Mouse (Mus musculus) forelimb bud, embryonic 11.5 days (tissue): ENCODE measurements around the gene Atp6v1fnb.

Experiments
- DNase-seq: peaks from one replicate; pipeline ENCODE4 v3.0.0-alpha.2; 2012; ENCODE audit warnings: low read depth, low spot score

The Atp6v1fnb gene

GRCm38 (mm10) chr6:29471137-29471536 is at the start of gene Atp6v1fnb:
Atp6v1fnb (plus strand) TSS chr6:29471437.
- DNase-seq: no peak

- no peak for DNase-seq
Measured at GRCm38 (mm10) chr6:29425118-29425517, 46.1 kb upstream of the Atp6v1fnb start.

DNA sequence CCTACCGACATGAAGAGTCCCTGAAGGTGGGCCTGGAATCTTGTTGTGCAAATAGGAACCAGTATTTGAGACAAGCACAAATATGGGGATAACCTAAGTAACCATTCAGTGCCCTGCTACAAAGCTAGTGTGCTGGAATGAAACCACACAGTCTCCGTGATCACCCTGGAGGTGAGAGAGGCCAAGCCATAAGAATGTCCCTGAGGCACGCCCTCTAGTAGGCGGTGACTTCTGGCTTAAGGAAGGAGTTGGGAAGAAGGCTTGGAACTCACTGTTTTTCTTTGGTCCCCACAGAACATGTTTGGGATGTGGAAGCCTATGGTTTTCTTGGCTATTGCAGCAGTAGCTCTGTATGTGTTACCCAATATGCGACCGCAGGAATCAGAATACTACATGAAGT is 44.9 kb upstream of the Atp6v1fnb start:
- DNase-seq: no peak

DNA sequence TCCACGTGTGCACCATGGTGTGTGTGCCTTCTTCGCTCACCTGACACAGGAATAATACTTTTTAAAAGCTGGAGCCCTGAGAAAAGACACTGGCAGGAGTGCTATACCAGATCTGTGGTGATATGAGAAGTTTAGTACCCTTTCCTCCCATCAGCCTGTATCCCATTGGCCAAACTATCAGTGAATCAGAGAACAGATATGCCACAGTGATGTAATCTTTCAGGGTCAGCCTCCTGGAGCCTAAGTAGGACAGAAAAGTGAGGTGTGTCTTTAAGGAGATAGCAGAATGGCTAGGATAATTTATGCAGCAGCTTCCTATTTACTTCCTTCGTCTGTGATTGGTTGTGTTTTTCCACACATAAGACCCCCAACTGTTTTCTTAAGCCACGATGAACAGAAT is 43.1 kb upstream of the Atp6v1fnb start:
- DNase-seq: no peak

GRCm38 (mm10) chr6:29430681-29431420 is 40.4 kb upstream of the Atp6v1fnb start:
- peak; percentile 21 for DNase-seq

- no peak for DNase-seq
Measured at GRCm38 (mm10) chr6:29431473-29431872, 39.8 kb upstream of the Atp6v1fnb start.

DNA sequence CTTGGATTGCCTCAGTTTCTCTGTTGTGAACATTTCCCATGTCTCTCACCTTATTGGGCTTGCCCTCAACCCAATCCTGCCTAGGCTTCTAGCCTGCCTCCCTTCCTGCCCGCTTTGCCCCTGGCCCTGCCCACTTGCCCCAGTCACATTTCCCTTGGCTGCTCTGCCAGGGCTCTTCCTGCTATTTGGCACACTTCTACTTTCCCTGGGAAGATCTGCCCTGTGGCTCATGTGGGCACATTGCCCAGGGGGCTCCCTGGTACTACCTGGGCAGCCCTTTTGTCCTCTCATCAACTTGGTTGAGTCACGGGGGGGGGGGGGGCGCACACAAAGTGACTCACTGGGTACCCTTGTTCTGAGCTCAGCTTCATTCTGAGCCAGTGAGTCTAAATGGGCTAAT is 39.1 kb upstream of the Atp6v1fnb start:
- no peak for DNase-seq

DNA sequence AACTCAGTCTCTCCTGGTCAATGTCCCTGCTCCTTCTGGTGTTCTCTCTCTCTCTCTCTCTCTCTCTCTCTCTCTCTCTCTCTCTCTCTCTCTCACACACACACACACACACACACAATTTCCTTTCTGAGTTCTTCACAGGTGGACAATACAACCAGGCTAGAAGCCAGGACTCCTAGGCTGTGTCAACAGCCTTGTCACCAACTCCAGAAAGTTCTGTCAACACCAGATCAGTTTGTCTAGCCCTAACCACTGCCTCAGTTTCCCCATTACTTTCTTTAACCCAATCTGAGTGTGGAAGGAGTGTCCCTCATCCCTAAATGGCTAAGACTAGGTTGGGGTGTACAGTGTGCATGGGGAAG is 38.6 kb upstream of the Atp6v1fnb start:
- DNase-seq: no peak

GRCm38 (mm10) chr6:29433038-29433803 is 38.0 kb upstream of the Atp6v1fnb start, which contains the start of gene Flnc:
Flnc (plus strand) TSS chr6:29433256.
- DNase-seq: no peak

- peak; percentile 27 for DNase-seq
Measured at GRCm38 (mm10) chr6:29433804-29434795, 37.1 kb upstream of the Atp6v1fnb start.

DNA sequence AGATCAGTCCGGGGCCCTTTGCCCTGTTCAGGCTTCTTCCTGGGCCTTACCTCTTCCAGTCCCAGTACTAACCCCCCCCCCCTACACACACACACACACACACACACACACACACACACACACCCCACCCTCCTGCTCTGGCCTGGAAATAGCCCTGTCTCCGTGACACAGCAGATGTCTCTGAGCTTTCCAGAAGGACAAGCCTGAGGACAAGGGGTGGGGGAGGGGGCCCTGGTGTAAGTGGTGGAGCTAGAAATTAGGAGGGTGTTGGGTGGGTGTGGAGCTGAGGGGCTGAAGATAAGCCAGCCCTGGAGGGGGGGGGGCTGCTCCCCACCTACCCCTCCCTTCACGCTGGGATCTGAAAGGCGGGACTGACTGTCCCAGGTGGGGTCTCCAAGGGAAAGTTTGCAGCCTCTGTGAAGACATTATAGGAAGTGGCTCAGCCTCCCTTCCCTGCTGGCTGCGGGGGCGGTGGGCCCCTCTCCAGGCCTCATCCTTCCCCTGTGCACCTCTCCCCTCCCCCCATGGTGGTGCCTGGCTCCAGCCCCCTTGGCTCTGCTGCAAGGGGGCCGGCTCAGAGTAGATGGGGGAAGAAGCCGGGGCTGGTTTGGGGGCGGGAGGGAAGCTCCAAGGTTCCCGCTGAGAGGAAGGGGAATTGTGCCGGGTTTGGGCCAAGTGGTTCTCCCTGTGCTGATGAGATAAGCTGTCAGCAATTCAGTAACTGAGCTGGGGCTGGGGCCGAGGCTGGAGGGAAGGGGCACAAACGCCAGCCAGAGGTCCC is 36.1 kb upstream of the Atp6v1fnb start:
- DNase-seq: no peak

GRCm38 (mm10) chr6:29435940-29436451 is 35.2 kb upstream of the Atp6v1fnb start:
- peak; percentile 39 for DNase-seq

DNA sequence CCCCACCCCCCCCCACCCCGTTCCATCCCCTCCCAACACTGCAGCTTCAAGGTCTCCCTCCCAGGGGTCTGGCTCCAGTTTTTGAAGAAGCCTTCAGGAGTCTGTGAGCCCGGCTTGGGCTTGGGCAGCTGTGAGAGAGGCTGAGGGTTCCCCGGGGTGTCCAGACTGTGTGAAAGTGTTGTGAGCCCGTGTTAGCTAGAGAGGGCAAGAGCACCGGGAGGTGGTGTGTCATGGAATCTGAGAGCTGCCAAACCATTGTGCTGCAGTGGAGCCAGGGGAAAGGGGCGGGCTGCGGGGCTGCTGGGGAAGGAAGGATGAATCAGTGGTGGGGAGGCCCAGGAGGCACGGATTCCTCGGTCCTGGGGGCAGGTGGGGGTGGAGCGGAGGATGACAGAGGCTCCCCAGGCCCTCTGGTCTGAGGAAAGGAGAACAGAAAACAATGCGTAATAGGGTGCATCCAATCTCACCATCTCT is 34.7 kb upstream of the Atp6v1fnb start:
- DNase-seq: no peak

DNA sequence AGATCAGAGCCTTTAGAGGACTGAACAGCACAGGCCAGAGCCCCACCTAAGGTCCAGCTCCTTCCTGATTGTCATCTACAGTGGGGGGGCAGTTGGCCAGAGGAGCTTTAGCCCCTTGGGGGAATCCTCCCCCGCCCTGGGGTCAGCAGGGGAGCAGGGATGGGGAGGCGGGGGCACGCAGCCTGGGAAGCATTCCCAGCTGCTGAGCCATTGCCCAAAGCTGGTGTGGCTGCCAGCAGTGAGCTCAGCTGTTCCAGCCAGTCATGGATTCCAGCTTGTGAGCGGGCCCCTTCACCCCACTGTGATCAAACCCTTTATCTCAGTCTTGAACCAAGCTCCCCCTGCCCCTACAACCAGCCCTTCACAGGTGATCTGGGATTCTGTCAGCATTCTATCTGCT is 32.0 kb upstream of the Atp6v1fnb start:
- DNase-seq: no peak

- DNase-seq: no peak
Measured at GRCm38 (mm10) chr6:29439789-29440188, 31.4 kb upstream of the Atp6v1fnb start.

DNA sequence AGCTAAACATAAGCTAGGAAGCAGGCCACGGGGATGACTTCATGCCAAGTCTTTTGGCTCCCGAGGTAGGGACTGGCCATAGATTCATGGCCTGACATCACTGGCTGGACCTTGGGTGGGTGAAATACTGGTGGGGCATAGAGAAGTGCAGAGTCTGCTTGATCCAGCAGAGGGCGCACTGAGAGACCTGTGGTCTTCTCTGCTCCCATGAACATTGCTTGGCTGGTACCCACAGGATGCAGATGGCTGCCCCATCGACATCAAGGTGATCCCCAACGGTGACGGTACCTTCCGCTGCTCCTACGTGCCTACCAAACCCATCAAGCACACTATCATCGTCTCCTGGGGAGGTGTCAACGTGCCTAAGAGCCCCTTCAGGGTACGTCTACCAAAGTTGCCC is 26.5 kb upstream of the Atp6v1fnb start:
- peak; percentile 43 for DNase-seq

- no peak for DNase-seq
Measured at GRCm38 (mm10) chr6:29445354-29445753, 25.9 kb upstream of the Atp6v1fnb start.

- no peak for DNase-seq
Measured at GRCm38 (mm10) chr6:29449858-29450257, 21.4 kb upstream of the Atp6v1fnb start.

- no peak for DNase-seq
Measured at GRCm38 (mm10) chr6:29450667-29451066, 20.6 kb upstream of the Atp6v1fnb start.

- DNase-seq: no peak
Measured at GRCm38 (mm10) chr6:29461502-29461901, 9.7 kb upstream of the Atp6v1fnb start.

DNA sequence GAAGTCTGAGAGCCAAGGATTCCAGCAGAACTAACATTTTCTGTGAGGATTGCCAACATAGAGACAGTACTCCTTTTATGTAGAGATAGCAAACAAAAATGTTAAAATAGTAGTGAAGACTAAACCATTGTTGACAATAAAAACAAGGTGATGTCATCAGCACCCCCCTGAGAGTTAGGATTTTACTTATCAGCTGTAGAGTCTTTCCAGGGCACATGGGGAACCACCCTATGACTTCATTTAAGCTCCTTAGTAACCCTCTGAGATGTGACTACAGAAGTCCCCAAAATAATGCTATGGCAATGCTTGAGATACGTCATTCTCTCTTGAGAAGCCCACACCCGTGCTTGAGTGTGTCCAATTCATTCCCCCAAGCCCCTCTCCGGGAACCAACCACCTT is 7.8 kb upstream of the Atp6v1fnb start:
- no peak for DNase-seq
